Mouse (Mus musculus) A20 (cell line): ENCODE measurements around the gene Defb11.
"Not testable (repeated sequence)": the region's sequence is repeated elsewhere in the genome, so short reads cannot be mapped to it uniquely, and the experiment has no call there.

Experiments
- DNase-seq: peaks from one replicate; pipeline ENCODE4 v3.0.0-alpha.2; 2011; ENCODE audit warnings: low read depth, low spot score

Defb11 gene

DNA sequence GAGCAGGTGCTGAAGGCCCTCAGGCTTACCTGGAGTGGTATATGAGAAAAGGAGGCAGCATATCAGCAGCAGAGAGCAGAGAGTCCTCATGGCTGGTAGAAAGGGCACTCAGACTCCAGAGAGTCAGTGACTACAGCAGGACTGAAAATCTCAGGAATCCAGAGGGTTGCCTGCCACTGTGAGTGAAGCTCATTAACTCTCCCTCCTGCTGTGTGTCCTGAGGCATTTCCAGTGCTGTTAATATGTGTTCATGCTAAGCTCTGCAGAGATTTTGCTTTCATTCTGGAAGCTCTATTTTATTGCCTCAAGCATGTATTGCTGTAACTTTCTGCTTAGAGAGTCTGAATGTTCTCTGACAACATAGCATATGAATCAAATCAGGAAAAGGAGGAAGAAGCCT lies at the start of gene Defb11:
TSS of gene Defb11 (minus strand) at position 123 of the 400 bp plus-strand sequence.
- not testable (repeated sequence) for DNase-seq

DNA sequence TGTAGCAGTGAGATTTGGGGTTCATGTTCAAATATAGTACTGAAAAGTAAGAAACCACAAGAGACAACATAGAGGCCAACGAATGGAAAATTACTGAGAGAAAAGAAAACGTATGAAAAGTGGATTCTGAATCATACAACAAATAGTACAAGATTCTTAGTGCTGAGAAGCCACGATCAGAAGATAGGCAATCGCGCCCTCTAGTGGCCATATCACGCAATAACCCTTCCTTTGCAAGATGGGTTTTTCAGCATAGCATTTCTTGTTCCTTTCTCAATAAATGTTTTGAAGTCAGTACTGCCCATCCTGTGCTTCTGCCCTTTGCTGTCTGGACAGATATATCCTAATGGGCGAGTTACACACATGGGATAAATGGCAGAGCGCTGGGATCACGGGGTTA lies 49.1 kb upstream of the Defb11 start:
- DNase-seq, result peak; percentile 51

DNA sequence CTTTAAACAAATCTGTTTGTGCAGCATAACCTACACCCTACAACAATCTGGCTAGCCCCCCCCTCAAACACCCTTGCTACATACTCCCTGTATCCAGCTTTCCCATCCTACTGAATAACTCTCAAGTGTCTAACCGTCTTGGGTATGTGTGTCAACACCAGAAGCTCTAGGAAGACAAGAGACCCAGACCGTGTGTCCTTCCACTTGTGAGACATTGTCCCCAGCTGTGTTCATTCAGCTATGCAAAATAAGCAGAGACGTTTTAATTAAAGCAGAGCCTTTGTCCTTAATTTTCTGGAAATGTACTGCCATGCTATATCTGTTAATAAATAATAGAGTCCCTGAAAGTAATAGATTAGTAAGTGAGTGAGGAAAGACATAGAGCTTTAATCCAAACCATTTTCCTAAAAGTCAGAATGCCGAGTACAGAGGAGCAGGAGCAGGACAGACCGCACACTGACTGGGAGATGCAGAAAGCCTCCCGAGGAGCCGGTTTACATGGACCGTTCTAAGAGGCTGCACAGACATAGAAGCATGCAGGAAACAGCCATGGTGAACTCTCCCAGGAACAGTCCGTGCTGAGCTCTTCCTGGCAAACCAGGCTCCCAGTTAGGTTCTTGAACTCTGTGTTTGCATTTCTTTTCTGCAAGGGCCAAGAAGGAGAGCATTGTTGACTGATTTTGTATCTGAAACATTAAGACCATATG lies 41.3 kb upstream of the Defb11 start:
- DNase-seq, result no peak

DNA sequence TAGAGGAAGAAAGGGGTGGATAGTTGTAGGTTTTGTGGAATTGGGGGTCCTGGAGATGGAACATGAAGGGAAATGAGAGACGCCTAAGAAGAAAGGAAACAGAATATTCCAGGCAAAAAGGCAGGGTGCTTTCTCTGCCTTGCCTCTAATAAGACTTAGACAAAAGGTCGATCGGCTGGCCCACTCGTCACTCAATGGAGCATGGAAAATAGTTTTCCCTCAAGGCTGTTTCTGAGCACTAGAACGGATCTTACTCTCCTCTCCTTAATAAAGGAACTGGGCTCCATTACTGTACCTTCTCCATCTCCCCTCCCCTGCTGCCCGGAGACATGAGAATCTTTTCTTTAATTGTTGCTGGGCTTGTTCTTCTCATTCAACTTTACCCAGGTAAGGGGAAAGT lies 40.2 kb upstream of the Defb11 start, which contains the start of gene Defb13:
TSS of gene Defb13 (plus strand) at position 301 of the 400 bp plus-strand sequence.
- no peak for DNase-seq

DNA sequence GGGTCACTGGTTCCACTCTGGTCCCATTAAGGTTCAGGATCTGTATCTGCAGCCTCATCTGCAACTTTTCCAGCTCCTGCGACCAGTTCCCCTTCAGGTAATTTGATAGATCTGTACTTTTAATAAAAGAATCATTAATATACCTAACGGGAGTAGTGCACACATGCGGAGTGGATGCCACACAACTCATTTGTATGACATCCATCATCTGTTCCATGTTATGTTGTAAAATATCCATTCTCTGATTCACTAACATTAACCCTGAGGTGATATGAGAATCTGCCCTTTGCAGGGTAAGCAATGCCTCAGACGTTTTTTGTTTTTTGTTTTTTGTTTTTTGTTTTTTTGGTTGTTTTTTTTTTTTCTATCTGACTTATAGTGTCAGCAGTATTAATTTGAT lies 31.8 kb upstream of the Defb11 start, which contains the start of gene Defb35:
TSS of gene Defb35 (plus strand) at position 301 of the 400 bp plus-strand sequence.
- not testable (repeated sequence) for DNase-seq

DNA sequence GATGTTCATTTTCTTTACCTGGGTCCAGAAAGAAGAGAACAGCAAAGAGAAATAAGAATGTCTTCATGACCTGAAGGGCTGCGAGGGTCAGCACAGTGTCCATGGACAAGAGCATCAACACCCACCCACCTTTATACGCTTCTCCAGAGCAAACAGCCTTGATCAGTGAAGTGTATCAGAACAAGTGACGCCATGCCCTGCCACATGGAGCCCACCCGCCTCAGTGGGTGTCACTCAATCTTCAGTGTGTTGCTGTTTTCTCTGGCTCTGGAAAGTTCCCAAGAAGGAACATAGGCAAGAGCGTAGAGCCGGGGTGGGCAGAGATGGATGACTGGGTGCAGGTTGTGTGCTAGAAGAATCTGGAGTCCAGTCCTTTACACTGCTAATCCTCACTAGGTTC lies 26.4 kb upstream of the Defb11 start, which contains the start of gene Defb15:
TSS of gene Defb15 (minus strand) at position 101 of the 400 bp plus-strand sequence.
- DNase-seq, result no peak

DNA sequence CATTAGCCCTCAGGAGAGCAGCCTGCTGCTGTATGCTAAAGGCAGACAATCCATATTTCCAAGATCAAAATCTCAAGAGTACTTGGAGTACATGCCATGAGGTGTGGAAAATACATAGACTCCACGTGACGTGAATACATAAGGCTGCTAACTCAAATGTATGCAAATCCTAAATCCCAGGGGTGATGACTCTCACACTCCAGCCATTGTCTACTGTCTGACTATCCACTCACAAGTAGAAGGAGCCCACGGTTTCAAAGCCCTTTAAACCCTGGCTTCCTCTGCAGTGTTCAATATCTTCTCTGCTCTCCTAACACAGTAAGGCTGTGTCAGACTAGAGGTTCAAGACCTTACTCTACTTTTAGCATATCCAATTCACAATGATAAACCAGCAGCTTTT lies 24.5 kb upstream of the Defb11 start:
- DNase-seq, result not testable (repeated sequence)

DNA sequence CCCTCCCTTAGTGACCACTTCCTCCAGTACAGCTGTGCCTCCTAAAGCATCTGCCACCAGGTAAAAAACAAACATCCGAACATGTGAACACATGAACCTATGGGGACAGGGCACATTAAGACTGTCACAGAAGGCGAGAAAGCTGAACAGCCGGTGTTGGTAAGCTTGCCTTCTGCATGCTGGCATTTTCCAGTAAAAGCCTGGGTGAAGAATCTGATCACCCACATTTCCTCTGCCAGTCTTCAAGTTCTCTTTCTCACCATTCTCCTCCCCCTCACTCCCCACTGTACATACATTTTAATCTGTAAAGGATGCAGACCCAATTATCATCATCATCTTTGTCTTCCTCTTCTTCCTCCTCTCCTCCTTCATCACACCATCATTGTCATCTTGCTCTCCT lies 9.4 kb upstream of the Defb11 start:
- DNase-seq, result no peak

DNA sequence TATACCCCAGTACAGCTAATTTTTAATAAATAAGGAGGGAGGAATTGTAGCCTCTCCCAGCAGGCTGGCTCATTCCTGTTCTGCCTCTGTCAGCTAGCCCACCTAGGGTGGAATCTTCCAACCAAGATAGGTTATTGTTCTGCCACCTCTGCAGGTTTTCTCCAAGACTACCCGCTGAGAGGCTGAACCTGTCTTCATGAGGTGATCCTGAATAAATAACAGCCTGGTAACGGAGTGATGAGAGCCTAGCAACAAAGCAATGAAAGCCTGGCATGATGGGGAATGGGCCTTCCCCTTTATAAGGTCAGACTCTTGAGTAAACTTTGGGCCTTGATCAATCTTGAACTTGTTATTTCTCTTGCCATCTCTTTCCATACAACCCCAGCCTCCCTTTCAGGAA lies 6.3 kb upstream of the Defb11 start:
- DNase-seq, result no peak

DNA sequence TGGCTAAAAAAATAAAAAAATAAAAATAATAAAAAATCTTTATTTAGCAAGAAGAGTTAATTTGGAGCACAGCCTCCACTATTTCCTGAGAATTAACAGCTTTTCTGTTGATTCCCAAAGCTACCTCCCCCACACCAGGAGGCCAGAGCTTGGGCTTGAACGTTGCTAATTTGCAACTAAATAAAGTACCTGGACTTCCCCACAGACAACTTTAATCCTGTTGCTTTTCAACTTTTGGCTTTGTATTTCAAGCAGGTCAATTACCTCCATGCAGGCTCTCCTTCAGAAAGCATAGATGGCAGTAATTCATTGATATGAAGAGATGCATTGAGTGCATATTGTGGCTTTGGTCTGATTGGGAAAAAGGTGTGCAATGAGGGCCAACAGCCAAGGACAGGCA lies 5.7 kb upstream of the Defb11 start:
- no peak for DNase-seq

DNA sequence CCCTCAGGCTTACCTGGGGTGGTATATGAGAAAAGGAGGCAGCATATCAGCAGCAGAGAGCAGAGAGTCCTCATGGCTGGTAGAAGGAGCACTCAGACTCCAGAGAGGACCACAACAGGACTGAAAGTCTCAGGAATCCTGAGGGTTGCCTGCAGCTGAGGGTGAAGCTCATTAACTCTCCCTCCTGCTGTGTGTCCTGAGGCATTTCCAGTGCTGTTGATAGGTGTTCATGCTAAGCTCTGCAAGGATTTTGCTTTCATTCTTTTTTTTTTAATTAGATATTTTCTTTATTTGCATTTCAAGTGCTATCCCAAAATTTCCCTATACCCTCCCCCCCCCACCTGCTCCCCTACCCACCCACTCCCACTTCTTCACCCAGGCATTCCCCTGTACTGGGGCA lies 20.9 kb downstream of the Defb11 start, which contains the start of gene Defb9:
TSS of gene Defb9 (minus strand) at position 101 of the 400 bp plus-strand sequence.
- DNase-seq, result not testable (repeated sequence)

DNA sequence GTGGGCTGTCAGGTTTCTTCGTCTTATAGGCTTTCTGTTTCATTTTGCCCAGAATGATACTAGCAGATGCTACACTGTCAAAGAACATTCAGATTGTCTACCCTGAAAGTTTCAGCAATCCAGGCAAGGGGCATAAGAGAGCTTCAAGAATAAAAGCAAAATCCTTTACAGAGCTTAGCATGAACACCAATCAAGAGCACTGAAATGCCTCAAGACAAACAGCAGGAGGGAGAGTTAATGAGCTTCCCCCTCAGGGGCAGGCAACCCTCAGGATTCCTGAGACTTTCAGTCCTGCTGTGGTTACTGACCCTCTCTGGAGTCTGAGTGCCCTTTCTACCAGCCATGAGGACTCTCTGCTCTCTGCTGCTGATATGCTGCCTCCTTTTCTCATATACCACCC lies 47.6 kb downstream of the Defb11 start, which contains the start of gene Defb10:
TSS of gene Defb10 (plus strand) at position 316 of the 400 bp plus-strand sequence.
- DNase-seq, result not testable (repeated sequence)
